Mouse (Mus musculus): Measurements from ENCODE around the gene Necab2.
A peak's percentile ranks its signal among the peaks of the same experiment; 100 is the strongest.

The Necab2 gene

GRCm38 (mm10) chr8:119428350-119428740, 18.2 kb upstream of the Necab2 start:
- DNase-seq (ENCODE audit: low spot score in 2 of 2): no peak

- DNase-seq (ENCODE audit: low spot score in 2 of 2): no peak
Observed at GRCm38 (mm10) chr8:119428766-119429327, 17.7 kb upstream of the Necab2 start.

GRCm38 (mm10) chr8:119429552-119429951, 17.0 kb upstream of the Necab2 start:
- no peak for DNase-seq (ENCODE audit: low spot score in 2 of 2)

- DNase-seq (ENCODE audit: low spot score in 2 of 2): no peak
Observed at GRCm38 (mm10) chr8:119430250-119430649, 16.3 kb upstream of the Necab2 start.

GRCm38 (mm10) chr8:119430690-119431089, 15.8 kb upstream of the Necab2 start:
- no peak for DNase-seq (ENCODE audit: low spot score in 2 of 2)

- DNase-seq (ENCODE audit: low spot score in 2 of 2): no peak
Observed at GRCm38 (mm10) chr8:119432372-119432771, 14.1 kb upstream of the Necab2 start.

GRCm38 (mm10) chr8:119433582-119434174, 12.8 kb upstream of the Necab2 start, which contains the start of gene Osgin1:
TSS of gene Osgin1 (plus strand) at chr8:119434124.
- no peak for DNase-seq (ENCODE audit: low spot score in 2 of 2)

- no peak for DNase-seq (ENCODE audit: low spot score in 2 of 2)
Observed at GRCm38 (mm10) chr8:119434569-119434968, 11.9 kb upstream of the Necab2 start.

- no peak for DNase-seq (ENCODE audit: low spot score in 2 of 2)
Observed at GRCm38 (mm10) chr8:119435527-119435926, 11.0 kb upstream of the Necab2 start.

DNA sequence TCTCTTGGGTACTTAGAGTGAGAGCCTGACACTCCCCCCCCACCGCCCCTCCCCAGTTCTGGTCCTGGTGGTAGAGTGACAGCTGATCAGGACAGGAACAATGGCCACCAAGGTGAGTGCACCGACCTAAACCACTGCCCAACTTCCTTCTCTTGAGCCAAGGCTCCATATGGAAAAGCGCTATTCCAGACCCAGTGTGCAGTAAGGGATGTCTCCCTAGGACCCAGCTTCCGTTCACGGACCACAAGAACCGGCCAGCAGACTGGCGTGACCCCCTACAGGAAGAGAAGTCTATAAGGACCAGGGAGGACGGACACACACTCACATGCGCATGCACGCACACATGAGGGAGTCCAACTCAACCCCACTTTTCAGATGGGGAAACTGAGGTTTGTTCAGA, 10.2 kb upstream of the Necab2 start:
- DNase-seq (ENCODE audit: low spot score in 2 of 2): no peak

GRCm38 (mm10) chr8:119436933-119437332, 9.6 kb upstream of the Necab2 start:
- DNase-seq (ENCODE audit: low spot score in 2 of 2): no peak

- DNase-seq (ENCODE audit: low spot score in 2 of 2): no peak
Observed at GRCm38 (mm10) chr8:119437506-119437905, 9.0 kb upstream of the Necab2 start.

DNA sequence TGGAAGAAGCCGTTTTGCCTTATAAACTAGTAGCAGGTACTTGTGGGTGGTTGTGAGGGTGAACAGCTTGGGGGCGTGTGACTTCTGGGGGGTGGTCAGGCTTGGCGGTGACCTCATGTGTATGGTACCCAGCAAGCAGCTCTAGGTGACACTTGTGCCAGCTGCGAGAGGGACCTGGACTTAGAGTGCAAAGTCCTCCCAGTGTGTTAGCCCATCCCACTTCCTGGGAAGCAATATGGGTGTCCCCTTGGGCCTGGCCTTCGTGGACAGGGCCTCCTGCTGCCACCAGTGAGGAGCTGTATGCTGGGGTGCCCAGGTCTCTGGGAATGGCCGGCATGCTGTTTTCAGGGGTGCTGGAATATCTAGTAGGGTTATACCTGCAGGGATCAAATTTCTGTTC, 7.6 kb upstream of the Necab2 start:
- no peak for DNase-seq (ENCODE audit: low spot score in 2 of 2)

GRCm38 (mm10) chr8:119439424-119439823, 7.1 kb upstream of the Necab2 start:
- no peak for DNase-seq (ENCODE audit: low spot score in 2 of 2)

DNA sequence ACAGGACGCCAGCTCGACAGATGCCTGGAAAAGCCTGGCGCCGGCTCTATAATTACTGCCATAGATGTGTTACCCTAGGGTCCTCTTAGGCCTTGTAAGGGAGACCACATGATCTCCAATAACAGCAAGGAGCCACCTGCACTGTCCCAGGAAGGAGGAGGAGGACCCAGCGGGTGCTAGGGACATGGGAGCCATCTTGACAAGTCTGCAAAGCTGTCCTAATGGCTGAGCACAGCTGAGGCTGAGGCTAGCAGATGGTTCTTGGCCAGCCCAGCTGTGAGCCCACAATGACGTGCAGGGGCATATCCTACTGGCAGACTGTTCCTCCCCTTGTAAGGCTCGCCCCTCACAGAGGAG, 6.6 kb upstream of the Necab2 start:
- DNase-seq (ENCODE audit: low spot score in 2 of 2): no peak

DNA sequence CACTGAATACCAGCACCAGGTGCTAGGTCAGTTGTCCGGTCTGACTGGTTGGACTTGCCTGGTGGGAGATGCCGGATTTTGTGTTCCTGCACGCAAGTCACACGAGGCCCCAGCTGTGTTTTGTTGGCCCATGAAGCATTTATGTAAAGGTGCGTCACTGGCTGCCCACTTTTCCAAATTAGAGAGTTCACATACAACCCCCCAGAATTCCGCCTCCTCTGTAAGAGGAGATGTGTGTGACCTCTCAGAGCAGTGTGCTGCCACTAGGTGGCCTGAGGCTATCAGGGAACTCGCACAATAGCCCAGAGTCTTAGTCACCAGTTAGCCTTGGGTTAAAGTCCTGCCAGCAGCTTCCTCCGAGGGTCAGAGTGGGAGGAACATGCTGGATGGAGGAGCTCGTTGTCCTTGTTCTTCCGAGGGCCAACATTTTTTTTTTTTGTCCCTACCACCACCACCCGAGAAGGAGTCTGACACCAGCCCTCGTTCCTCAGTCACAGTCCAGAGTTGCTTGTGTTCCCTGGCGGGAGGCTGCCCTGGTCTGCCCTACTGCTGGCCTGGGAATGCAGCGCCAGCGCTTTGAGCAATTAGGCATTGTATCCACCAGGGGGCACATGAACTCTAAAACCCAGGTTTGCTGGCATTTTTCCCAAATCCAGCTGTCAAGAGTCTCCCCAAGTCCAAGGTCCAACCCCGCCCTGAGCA, 6.1 kb upstream of the Necab2 start:
- DNase-seq (ENCODE audit: low spot score in 2 of 2): peak; percentile 57

- DNase-seq (ENCODE audit: low spot score in 2 of 2): no peak
Observed at GRCm38 (mm10) chr8:119440952-119441270, 5.6 kb upstream of the Necab2 start.

- no peak for DNase-seq (ENCODE audit: low spot score in 2 of 2)
Observed at GRCm38 (mm10) chr8:119442013-119442412, 4.5 kb upstream of the Necab2 start.

DNA sequence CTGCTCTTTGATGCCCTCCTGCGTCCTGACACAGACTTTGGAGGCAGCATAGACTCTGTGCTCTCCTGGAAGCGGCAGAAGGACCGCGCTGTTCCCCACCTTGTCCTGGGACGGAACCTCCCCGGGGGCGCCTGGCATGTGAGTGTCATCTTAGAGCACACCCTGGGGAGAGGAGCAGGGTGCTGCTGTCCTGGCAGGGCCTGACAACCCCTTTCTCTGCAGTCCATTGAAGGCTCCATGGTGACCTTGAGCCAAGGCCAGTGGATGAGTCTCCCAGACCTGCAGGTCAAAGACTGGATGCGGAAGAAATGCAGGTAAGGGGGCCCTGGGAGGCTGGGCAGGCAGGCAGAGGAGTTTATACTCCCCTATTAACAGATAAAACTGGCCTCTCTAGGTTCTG, 3.5 kb upstream of the Necab2 start:
- no peak for DNase-seq (ENCODE audit: low spot score in 2 of 2)

DNA sequence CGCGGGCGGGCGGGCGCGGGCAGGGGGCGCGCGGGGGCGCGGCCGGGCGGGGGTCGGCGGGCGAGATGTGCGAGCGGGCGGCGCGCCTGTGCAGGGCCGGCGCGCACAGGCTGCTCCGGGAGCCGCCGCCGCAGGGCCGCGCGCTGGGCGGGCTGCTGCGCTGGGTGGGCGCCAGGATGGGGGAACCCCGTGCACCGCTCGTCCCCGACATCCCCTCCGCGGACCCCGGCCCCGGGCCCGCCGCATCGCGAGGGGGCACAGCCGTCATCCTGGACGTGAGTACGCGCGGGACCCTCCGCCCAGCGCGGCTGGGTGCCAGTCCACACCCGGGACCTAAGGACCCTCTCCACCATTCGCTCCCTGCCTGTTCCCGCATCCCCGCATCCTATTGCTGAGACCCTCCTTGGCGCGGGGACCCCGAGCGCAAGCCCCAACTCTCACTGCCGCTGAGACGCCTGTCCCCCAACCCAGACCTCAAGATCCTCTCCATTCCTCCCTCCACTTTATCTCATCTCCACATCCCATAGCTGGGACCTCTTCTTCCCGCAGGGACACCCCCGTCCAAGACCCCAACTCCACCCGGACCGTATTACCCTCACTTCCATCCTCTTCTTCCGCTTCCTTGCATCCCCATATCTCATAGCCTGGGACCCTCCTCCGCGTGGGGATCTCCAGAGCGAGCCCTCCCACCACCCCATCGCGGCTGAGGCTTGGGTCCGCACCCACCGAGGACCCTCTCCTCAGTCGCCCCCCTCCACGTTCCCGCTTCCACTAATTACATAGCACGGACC, 666 bp downstream of the Necab2 start:
- no peak for DNase-seq (ENCODE audit: low spot score in 2 of 2)

DNA sequence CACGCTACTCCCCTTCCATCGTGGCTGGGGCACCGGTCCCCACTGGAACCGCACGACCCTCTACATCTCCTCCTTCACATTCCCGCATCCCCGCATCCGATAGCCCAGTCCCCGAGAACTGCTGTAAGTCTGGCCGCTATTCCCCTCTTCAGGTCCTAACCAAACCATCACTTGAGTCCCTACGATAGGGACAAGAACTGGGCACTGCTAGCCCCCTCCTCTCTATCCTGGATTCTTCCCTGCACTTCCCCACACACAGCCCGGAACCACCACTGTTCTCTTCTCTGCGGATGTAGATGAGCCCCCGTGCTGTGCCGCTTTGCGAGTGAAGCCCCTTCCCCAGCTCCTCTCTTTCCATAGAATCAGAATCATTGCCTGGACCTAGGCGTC, 1.3 kb downstream of the Necab2 start:
- DNase-seq (ENCODE audit: low spot score in 2 of 2): no peak

DNA sequence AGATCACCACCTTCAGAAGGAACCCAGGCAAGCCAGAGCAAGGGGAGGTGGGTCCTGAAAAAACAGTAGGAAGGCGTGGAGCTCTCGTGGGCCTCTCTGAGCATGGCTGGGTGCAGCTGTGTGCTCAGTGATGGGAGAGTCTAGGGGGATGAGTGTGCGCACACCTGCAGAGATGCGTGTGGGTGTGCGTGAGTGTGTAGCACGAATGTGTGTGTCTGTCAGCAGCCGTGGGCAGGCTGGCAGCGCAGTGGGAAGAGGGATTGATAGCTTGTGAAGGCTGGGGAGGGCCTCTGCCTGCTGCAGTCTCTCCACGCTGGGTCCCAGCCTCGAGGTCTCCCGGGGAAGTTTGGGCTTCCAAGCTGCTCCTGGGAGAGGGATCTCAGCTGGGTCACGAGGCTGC, 3.1 kb downstream of the Necab2 start:
- peak; percentile 53 to 64 for DNase-seq (ENCODE audit: low spot score in 2 of 2)

DNA sequence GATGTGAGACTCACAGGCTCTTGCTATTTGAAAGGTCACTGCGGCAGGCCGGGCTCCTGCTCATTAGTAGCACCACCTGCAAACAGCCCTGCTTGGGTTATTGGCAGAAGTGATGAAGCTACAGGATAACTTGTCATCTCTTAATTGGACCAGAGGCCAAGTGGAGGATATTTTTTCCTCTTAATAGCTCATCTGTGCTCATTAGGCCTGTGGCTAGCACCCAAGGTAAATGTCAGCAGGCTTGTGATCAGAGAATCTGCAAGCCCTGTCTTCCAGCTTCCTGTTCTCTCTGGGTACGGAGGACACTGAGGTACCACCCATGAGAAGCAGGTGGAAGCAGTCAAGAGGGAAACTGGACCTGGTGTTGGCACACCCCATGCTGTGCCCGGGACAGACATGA, 4.6 kb downstream of the Necab2 start:
- DNase-seq (ENCODE audit: low spot score in 2 of 2): no peak

All from frontal cortex, postnatal 36 days (tissue).